Mouse (Mus musculus) adrenal gland, postnatal 36 days (tissue): Measurements from ENCODE around the gene Ric1. TPM values are rescaled to one million over a fixed set of nuclear protein-coding genes. Genes with fewer than 3 reads are reported as not detected.
A peak's percentile ranks its signal among the peaks of the same experiment; 100 is the strongest.

Experiments used
- DNase-seq, 2 experiments: peaks; one replicate each; pipeline ENCODE4 v3.0.0; 2021; ENCODE audit warnings: mixed read lengths in 1 of 2
- total RNA-seq, 2 experiments: library from RNA; stranded (reverse); gene quantifications; 2 replicates each; pipeline ENCODE4 v1.2.3; 2021

The Ric1 gene
- total RNA-seq, 2 experiments from 2014 or later: 32.5 to 33.9 TPM

GRCm38 (mm10) chr19:29610907-29611306 is 88.8 kb downstream of the Ric1 start:
- no peak for DNase-seq

GRCm38 (mm10) chr19:29612102-29612501 is 90.0 kb downstream of the Ric1 start:
- no peak for DNase-seq

- peak; percentile 49 to 56 for DNase-seq
These were observed 119.0 kb downstream of the Ric1 start for GRCm38 (mm10) chr19:29641055-29641454.

GRCm38 (mm10) chr19:29641510-29641909 is 119.4 kb downstream of the Ric1 start:
- DNase-seq: no peak

- DNase-seq: no peak
These were observed 120.1 kb downstream of the Ric1 start for GRCm38 (mm10) chr19:29642211-29642610.

GRCm38 (mm10) chr19:29643194-29643922 is 121.3 kb downstream of the Ric1 start:
- DNase-seq: no peak

- no peak for DNase-seq
These were observed 122.7 kb downstream of the Ric1 start for GRCm38 (mm10) chr19:29644747-29645146.

- DNase-seq: peak; percentile 96 to 97
These were observed 125.8 kb downstream of the Ric1 start, which contains the start of gene Ermp1 for GRCm38 (mm10) chr19:29647651-29648549. Gene Ermp1, minus strand, starts transcription at chr19:29648415.

GRCm38 (mm10) chr19:29648550-29648914 is 126.5 kb downstream of the Ric1 start:
- DNase-seq: no peak

GRCm38 (mm10) chr19:29649683-29650082 is 127.6 kb downstream of the Ric1 start:
- DNase-seq: no peak

- DNase-seq: no peak
These were observed 131.7 kb downstream of the Ric1 start for GRCm38 (mm10) chr19:29653768-29654265.

GRCm38 (mm10) chr19:29655148-29655547 is 133.1 kb downstream of the Ric1 start:
- DNase-seq: no peak

GRCm38 (mm10) chr19:29656029-29656428 is 133.9 kb downstream of the Ric1 start:
- no peak for DNase-seq

Other genes with a start within 250 kb of the Ric1 start
- gene Insl6, start 196.9 kb upstream of the Ric1 start, total RNA-seq: under 1 TPM; 0.76 to 0.82 TPM
- gene Rln1, start 187.6 kb upstream of the Ric1 start, total RNA-seq: not detected
- gene Plgrkt, start 154.9 kb upstream of the Ric1 start, total RNA-seq: 10 to 100 TPM; 42.5 to 55.5 TPM
- gene Cd274, start 154.8 kb upstream of the Ric1 start, total RNA-seq: 1 to 10 TPM; 3.4 to 8.4 TPM
- not detected for gene Pdcd1lg2, start 111.4 kb upstream of the Ric1 start, total RNA-seq
- 10 to 100 TPM; 54.2 to 60.9 TPM for gene Ermp1, start 126.1 kb downstream of the Ric1 start, total RNA-seq
- not detected for gene Mlana, start 175.5 kb downstream of the Ric1 start, total RNA-seq